Mouse (Mus musculus) urinary bladder, postnatal 36 days (tissue): Measurements from ENCODE around the gene Clock.

Experiments
- DNase-seq, 2 experiments: peaks; one replicate each; pipeline ENCODE4 v3.0.0; 2022; ENCODE audit warnings: low spot score in 2 of 2, mixed read lengths in 1 of 2

Gene Clock

DNA sequence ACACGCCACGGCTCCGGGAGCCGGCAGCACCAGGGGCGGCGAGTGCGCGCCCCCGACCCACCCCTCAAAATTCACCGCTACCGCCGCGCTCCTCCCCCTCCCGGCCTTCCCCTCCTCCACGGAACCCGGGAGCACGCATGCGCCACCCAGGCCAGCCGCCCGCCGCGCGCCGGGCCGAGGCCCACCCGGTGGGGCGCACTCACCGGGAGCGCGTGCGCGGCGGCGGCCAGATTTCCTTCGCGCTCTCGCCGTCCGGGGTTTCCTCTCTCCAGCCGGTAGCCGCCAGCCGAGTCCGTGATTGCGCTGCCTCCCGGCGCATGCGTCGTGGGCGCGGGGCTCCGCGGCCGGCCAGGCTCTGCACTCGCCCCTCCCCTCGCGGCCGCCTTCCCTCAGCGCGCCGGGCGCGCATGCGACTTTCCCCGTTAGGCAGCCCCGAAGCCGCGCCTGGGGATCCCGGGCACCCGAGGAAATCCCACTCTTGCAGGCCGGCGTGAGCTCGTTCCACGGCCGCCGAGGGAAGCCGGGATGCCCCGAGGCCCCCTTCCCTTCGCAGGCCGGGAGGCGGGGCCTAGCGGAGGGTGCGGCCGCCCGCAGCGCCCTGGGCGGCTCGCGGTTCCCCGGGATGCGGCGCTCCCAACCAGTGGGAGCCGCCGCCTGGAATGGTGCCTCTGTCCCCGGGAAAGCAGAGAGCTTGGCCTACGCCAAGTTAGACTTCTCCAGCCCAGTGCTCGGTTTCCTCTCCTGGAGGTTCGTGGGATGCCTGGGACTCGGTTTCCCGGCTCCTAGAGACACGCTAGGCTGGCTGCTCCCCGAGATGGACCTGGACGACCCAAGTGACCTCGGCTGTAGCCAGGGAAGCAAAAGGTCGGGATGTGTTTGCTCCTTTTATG, at the start of gene Clock:
TSS of gene Clock (minus strand) at position 341 of the 890 bp plus-strand sequence.
- DNase-seq = peak; percentile 88 to 89

DNA sequence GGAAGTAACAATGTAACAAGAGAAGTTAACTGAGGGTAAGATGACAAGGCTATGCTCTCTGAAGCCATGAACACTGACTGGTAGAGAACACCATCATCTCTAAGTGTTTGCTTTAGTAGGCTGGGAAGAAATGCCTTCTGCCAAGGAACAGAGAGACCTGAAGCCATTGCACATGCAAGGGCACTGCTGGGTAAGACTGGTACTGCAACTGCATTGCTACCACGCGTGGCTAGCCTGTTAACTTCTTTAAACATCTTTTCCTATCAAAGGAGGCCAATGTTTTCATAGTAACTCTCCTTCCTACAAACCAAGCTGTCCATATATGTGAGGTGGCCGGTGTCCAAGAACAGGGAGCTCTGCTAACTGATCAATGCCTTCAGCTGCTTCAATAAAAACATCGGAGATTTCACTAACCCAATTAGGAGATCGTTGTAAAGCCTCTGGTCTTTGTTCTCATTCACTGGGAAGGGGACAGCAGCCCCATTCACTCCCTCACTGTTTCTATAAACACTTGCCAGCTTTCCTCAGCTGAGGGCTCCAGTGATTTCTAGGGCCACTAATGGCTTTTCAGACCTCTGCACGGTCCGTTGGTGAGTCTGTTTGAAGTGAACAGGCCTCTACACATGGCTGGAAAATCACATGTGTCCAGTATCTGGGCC, 47.5 kb upstream of the Clock start:
- DNase-seq = no peak

DNA sequence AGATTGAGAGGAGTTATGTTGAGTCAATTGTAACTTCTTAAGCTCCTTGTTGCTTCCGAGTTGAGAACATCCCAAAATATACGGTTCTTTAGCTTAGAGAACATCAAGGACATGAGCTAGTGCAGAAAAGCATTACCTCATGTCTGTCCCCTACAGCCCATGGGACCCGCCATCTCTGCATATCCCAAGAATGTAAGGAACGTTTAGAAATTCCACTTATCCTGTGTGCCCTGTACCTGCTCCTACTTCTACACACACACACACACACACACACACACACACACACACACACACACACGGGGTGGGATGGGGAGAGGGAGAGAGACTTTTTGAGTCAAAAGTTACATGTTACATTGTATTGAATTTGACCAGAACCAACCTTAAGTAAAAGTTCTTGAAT, 46.9 kb upstream of the Clock start:
- no peak for DNase-seq

DNA sequence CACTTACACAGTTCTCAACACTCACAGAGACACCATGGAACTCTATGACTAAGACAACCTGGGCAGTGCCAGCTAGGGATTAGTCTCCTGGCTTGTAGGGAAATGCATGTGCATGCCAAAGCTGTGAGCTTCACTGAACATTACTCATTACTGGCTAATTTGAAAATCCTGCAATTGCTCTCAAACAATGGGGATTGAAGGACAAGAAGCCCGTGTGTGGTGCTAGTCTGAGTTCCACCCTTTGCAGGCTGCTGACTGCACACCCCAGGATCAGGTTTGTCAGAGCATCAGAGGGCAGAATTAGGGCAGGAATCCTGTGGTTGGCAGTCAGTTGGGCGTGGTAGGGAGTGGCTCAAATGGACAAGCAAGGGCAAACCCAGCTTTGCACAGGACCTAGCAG, 41.5 kb upstream of the Clock start:
- DNase-seq = peak; percentile 49 to 55

DNA sequence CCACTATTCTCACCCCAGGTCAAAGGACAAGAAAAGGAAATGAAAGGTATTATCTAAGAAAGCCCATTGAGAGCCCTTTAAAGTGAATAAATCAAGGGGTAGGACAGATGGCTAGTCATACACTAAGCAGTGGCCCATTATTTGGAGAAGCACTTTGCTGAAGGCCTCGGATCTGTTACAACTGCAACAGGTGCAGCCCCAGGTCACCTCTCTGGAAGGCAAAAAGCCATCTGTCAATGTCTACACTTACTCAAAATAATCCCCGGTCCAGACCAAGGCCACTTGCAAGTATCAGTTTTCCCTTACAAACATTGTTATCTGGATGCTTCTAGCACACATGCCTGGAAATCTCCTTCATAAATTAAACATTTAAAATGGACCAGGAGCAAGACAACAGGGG, 36.3 kb upstream of the Clock start:
- DNase-seq = no peak

DNA sequence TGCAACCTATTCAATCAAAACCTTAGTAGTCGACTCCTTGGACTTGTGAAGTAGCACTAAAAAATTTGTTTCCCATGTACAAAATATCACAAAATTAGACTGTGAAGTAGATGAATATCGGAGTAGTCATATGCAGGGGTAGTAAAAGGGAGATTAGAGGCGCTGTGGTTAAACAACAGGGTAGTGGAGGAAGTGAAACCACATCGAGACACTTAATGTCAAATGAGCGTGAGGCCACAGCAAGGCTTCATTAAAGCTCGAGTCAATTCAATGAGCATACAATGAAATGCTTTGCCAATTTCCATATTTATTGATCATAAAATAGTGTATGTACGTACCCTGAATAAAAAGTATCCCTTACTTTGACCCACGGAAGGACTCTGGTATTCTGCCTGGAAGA, 32.5 kb upstream of the Clock start:
- no peak for DNase-seq

DNA sequence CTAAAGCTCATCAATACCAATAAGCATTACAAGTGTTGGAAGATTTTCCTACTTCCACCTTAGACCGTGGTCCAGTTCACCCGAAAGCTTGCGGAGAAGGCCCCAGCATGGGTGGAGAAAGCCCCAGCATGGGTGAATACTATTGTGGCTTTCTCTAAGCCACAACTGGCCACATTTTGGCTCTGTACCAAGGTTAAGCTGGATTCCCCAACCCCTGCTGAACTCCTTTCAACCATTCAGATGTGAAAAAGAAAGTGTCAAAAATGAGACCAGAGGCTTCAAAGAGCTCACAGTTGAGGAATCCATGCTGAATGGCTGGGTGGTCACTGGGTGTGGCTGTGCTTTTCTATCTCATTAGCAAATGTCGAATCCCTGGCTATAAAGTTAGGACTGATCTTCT, 29.2 kb upstream of the Clock start:
- no peak for DNase-seq

DNA sequence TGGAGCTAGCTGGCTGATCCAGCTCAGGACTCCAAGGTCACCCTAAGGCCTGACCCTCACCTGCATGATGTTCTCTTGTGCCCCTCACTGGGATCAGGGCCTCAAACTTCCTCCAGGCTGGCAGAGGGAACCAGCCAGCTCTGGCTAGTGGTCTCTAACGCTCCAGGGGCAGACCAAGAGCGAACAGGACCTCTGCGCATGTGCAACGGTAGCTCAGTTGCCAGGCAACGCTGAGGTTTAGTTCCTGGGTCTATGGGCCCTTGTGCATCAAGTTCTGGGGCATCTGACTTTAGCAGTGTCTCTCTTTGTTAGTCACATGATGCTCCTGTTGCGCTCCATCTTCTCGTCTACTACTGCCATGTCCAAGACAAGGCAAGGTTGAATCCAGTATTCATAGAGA, 26.4 kb upstream of the Clock start, which contains the start of gene Pdcl2:
TSS of gene Pdcl2 (minus strand) at position 204 of the 400 bp plus-strand sequence.
- no peak for DNase-seq

DNA sequence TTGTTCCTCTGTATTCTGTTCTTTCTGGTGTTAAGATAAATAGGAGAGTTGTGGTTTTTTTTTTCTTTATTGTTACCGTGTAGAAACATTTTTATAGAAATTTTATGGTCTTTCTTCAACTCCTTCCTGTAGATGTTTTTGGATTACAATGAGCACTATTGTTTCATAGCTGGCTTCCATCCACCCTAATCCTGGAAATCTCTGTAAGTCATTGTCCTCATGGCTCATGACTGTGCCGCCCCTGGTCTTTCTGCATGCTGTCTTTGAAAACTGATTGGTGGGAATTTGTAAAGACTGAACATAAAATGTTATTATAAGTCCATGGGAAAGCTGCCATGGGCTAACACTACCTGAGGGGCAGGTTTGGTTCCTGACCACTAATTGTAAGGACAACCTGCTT, 22.7 kb upstream of the Clock start:
- no peak for DNase-seq

DNA sequence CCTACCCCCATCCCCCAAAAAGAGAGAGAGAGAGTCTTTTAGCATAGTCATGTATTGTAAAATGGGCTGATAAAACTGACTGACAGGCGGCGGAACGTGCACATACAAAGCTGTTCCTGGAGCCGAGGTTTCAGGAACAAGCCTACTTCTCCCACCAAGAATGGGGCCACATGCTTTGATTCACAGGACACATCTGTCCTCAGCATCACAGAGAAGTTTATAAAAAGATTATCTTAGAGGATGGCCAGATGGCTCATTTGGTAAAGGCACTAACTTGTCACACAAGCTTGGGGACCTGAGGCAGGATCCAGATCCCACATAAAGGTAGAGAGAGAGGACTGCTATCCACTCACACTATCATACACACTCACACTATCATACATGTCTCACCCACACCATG, 20.5 kb upstream of the Clock start:
- DNase-seq = no peak

DNA sequence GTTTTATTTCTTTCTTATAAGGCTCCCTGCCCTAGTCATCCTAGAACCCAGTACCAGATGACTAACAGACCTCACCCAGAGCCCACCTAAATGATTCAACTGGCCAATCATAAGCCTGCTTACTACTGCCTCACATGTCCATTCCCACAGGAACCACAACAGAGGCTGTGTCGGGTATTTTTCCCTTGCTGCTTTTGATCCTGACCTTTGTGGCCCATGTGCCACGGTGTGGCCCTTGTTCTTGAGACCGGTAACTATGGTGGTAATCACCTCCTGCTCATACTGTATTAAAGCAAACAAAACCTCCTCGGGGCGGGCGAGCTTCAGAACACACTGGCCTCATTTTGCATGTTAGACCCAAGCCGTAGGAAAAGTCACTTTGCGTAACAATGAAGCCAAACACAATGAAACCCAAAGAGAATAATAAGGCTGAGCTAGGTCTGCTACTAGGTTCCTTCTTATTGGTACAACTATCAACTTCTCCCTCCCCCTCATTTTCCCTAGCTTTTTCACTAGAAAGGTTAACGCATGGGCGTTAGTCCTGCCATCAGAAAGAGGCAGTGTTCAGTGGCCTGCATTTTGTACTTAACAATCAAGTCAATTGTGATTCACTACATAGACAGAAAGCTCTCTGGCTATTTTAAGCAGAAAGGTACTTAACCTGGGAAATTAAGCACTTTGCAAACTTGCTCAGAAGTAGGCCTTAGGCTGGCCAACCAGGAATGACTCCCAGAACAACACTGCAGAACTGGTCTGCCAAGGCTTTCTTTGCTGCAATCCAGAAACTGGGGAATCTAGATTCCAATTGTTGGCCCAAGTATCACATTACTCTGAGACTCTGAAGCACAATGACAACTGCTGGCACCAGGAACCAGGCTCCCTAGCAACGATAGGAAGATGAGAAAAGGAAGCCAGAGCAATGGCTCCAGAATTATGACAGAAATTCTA, 16.9 kb upstream of the Clock start:
- DNase-seq = no peak

DNA sequence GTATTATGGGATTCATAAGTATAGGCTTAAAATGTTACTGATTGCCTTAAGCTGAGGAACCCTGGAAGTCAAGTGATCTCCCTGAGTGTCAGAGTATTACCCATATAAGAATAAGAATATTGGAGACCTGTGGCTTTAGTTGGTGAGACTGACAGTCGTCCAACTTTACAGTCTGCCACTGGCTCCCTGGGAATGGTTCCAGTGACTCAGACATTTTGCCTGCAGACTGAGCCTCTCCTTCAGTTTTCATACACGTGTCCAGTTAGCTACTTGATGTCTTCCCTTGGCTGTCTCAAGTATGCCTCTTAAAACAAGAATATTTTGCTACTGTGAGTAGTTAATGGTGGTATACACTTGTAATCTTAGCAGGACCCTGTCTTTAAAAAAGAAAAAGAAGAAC, 3.6 kb upstream of the Clock start:
- no peak for DNase-seq

DNA sequence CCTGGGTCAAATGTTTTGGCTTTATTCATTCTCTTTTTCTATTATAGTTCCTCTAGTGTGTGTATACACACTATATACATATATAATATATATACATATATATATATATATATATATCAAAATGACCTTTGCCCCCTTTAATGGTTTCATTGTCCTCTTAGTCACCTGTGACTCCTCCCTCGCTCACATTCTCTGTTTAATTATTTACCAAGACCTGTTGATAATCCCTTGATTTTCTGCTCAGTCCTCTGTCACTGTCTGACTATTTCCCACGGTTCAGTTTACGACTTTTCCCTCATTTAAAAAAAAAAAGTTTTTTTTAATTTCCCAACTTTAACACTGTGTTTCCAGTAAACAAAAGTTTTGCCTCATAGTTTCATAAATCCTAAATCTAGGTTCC, 1.7 kb upstream of the Clock start:
- DNase-seq = no peak

DNA sequence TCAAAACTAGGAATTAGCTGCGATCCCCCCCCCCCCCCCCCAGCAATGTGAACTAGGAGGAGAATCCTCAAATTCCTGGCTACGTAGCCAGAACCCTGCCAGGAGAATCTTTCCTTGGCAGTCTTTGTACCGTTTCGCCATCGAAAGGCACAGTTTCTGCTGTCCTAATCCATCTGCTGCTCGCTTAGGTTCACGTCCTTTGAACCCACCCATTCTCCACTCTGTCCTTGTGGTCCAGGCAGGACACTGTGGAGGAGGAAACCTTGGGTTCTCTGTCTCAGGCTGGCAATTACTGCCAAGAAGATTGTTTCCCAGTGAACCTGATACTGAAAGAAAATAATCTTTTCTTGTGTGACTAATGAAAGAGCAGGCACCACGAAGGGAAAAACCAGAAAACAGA, 1.0 kb upstream of the Clock start:
- peak; percentile 9 to 10 for DNase-seq

DNA sequence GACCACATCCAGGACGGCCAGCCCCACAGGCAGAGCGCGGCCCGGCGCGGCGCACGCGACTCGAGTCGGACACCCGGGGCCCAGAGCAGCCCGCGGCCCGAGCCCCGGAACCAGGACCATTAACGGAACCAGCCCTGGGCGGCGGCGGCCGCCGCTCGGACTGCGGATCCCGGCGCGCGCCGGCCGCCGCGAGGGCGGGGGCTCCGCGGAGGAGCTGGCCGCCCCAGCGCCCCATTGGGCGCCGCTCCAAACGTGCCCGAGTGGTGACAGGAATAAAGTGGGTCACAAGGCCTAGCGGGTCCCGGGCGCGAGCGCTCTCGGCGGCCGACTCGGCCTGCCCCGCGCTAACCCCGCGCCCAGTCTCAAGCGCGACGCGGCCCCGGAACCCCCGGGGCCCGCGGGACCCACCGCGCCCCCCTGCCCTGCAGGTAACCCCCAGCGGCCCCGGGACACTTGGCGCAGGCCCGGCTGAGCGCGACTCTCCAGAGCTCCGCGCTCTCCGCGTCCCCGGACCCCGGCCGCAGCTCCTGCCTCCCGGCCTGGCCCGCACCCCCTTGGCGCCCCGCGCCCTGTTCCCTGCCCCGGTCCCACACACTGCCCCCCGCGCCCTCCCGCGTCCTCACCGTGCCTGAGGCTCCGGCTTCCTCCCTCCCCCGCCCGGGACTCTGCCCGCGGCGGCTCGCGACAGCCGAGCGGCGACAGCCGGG, 694 bp downstream of the Clock start:
- peak; percentile 61 to 81 for DNase-seq

DNA sequence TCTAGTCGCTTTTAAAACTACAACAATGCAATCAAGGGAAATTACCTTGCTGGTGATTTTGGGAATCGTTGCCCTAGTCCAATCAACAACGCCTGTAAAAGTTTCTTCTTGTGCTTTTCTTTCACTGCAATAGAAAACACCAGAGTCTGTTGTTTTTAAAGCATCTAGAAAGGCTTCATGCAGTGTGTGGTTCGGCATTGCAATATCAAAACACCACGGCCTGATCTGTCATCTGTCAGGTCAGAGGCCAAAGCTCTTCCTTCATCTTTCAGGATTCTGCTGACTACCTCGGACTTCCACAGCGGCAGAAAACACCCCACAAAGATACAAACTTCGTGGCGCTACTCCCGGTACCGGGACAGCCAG, 1.2 kb downstream of the Clock start:
- no peak for DNase-seq

DNA sequence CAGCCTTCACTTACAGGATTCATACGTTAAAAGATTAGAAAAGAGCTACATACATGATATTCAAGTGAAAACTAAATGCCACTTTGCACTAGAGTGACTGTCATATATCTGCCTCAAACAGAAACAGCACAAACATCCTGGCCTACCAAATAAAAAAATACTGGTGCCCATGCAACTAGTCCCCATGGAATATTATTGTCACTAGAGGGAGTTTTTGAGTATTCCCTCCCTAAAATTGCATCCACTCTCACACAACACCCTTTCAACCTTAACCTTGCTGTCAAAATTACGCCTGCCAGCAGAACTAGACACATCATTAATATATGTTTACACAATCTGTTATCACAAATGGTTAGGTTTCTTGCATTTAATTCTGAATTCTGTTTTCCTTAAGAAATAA, 2.6 kb downstream of the Clock start:
- no peak for DNase-seq

DNA sequence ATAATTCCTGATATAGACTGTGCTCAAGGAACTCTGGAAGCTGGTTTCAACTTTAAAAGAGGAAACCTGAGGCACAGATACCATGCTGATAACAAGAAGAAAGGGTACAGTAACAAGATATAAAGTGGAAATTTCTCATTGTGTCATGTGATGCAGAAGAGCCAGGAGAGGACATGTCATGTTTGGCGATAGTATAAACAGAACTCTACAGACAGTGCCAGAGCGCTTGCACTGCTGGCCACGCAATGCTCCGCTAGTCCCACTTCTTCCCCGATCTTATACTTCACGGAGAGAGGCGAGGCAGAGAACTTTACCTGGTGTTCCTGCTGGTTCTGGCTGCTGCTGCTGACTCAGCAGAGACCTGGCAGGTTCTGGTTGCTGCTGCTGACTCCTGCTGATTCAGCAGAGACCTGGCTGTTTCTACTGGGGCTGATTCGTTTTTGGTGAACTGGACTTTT, 15.3 kb downstream of the Clock start:
- peak in 1 of 2 experiments; percentile 8 for DNase-seq

DNA sequence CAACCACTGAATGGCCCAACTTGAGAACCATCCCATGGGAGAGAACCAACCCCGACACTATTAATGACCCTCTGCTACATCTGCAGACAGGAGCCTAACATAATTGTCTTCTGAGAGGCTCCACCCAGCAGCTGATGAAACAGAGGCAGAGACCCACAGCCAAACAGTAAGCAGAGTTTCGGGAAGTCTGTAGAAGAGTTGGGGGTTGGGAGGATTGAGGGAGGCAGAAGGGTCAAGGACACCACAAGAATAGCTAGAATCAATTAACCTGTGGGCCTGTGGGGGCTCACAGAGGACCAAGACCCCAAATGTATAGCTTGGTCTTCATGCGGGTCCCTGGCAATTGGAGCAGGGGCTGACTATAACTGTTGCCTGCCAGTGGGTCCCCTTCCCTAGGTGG, 16.3 kb downstream of the Clock start:
- no peak for DNase-seq

DNA sequence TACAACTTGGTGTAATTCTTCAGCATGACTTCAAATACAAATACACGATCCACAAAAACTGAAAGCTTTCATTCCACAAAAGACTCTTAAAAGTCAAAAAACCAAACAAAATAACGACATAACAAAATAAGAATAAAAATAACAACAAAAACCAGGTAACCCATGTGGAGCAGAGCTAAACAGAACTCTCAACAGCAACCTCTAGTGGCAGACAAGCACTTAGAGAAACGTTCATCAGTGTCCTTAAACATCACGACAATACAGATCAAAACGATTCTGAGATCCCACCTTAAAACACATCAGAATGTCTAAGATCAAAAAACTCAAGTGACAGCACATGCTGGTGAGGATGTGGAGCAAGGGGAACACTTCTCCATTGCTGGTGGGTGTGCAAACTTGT, 17.5 kb downstream of the Clock start:
- DNase-seq = no peak

DNA sequence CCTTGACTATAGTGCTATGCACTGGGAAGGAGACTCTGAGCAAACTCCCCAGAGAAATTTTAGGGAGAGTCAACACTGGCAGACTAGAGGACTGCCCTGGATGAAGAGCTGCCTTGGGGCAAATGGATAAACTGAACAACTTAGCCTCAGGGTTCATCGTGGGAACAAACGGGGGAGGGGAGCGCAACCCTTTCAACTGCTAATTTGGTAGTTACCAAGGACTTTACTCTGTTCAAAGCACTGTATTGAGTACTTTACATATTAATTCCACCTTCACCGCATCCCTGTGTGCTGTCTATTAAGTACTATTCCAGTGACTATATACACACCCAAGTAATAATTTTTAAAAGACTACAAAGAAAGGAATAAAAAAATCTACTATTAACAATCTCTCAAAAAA, 18.9 kb downstream of the Clock start:
- no peak for DNase-seq
